Mouse (Mus musculus) liver, embryonic 16.5 days (tissue): ENCODE measurements around the gene Ecm2. TPM values are rescaled to one million over a fixed set of nuclear protein-coding genes. Genes with fewer than 3 reads are reported as not detected.

Experiments
- ATAC-seq: fragments of 200-750 bp; cut with Nextera tagmentation; 2 replicates; pipeline ENCODE4 v1.8.0; 2017; ENCODE audit warnings: low read depth, mild to moderate bottlenecking, moderate number of reproducible peaks, moderate library complexity
- H3K27ac ChIP-seq: fragments of 300-500 bp; sonication (generic); 2 replicates; pipeline ENCODE4 v1.5.1; 2014; ENCODE audit warnings: mild to moderate bottlenecking, low read length
- H3K27me3 ChIP-seq: fragments of 300-500 bp; sonication (generic); 2 replicates; pipeline ENCODE4 v1.6.1; 2014; ENCODE audit warnings: low read depth, low read length, mixed read lengths; ENCODE audit not compliant: control insufficient read depth, insufficient read depth
- H3K36me3 ChIP-seq: fragments of 300-500 bp; sonication (generic); 2 replicates; pipeline ENCODE4 v1.6.1; 2014; ENCODE audit warnings: mild to moderate bottlenecking; ENCODE audit not compliant: control insufficient read depth, insufficient read depth
- H3K4me1 ChIP-seq: fragments of 300-500 bp; sonication (generic); 2 replicates; pipeline ENCODE4 v1.6.1; 2014; ENCODE audit warnings: low read depth, low read length, mixed read lengths; ENCODE audit not compliant: control insufficient read depth
- H3K4me2 ChIP-seq: fragments of 300-500 bp; sonication (generic); 2 replicates; pipeline ENCODE4 v1.6.1; 2014; ENCODE audit warnings: low read depth, low read length, mixed read lengths
- H3K4me3 ChIP-seq: fragments of 300-500 bp; sonication (generic); 2 replicates; pipeline ENCODE4 v1.5.1; 2014; ENCODE audit warnings: low read depth, mild to moderate bottlenecking, low read length
- H3K9ac ChIP-seq: fragments of 300-500 bp; sonication (generic); 2 replicates; pipeline ENCODE4 v1.6.1; 2014; ENCODE audit warnings: low read depth, low read length
- H3K9me3 ChIP-seq: fragments of 300-500 bp; sonication (generic); replicated peaks from 2 replicates; pipeline ENCODE4 v1.6.1; 2016; ENCODE audit warnings: low read length; ENCODE audit not compliant: control insufficient read depth
- WGBS: fragments of 180-500 bp; shearing (Covaris S2); extraction: QIAGEN DNeasy Blood & Tissue Kit; methylation state at CpG from one replicate; pipeline ENCODE4 v1.1.7; 2014; ENCODE audit not compliant: insufficient replicate concordance; 5-methylcytosine and 5-hydroxymethylcytosine counted together
- polyA plus RNA-seq: library from polyadenylated mRNA; unstranded; fragments of >200 nt; fragmentation: Nextera tagmentation; extraction: Ambion mirVana; gene quantifications from 2 replicates; pipeline ENCODE4 v1.2.1, GENCODE M21; 2015

Ecm2 gene
- polyA plus RNA-seq, 1 experiment from 2014 or later = 0.38 TPM

DNA sequence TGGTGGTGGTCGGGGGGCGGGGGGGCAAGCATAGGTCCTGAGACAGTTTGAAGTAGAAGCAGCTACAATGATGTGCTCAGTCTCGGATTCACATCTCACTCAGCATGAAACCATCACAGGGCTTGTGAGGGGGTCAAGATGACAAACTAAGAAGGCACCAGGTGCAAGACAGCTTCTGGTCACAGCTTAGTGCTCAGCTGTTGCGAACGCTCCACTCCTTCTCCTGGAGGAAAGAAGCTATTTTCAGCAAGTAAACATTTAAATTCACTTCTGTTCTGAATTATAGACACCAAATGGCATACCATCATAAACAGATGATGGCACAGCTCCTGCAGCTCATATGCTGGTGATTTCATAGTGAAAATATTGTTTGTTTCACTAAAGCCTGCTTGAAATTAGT lies 19.2 kb upstream of the Ecm2 start:
- no peak overlapping the region for H3K4me2 ChIP-seq
- H3K27me3 ChIP-seq = no peaks in the 10 kb centered on the region
- no peak overlapping the region for H3K27ac ChIP-seq
- no peak for ATAC-seq
- no peaks in the 10 kb centered on the region for H3K4me1 ChIP-seq
- no peaks in the 10 kb centered on the region for H3K36me3 ChIP-seq
- no peaks in the 10 kb centered on the region for H3K9me3 ChIP-seq
- no peak overlapping the region for H3K4me3 ChIP-seq
- 79% methylated on average over 5 of the region's 5 CpGs for WGBS
- H3K9ac ChIP-seq = no peak overlapping the region

DNA sequence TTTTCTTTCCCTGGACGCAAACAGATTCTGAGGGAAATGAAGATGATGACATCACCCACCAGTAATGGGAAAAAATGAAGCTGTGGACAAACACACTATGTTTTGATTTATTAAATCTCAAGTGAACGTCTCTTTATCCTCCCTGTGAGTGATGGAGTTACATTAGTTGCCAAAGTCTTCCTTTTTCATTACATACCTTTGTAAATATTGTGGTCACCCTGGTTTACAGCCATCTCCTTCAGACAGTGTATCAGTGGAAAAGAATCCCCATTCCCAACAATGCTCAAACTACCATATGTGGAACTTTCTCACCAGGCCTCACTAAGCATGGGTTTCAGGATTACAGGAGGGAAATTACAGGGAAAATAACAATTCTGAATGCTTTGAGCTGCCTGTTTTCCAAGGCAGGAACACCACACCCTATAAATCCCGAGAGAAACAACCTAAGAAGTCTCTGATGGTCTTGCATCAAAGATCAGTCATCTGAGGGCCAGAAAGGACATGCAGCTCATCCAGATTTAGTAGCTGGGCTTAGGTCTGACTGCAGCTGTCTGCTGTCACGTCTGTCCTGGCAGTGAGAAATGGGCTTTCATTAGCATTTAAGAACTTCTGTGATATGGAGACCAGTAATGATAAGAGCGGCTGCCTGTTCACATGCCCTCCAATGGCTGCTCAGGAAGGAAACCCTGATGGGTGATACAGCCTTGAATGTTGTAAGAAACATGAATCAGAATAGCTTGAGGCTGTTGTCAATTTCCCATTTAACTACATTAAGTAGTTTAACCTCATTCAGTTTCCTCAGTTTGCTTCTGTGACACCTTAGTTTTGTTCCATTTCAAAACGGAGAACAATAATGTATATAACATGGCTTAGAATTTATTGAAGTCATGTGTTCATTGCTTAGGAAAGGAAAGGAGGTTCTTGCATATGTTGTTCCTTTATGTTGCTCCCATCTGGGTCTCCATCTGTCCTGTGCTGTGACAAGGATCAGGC lies 11.9 kb upstream of the Ecm2 start, which contains the start of gene Tes3-ps:
TSS of gene Tes3-ps (plus strand) at position 943 of the 993 bp plus-strand sequence.
- WGBS = 54% methylated on average over 6 of the region's 6 CpGs
- no peak within 1 kb of the TSS for H3K9ac ChIP-seq

GRCm38 (mm10) chr13:49505776-49506175 lies 1.2 kb downstream of the Ecm2 start:
- no peaks in the 10 kb centered on the region for H3K36me3 ChIP-seq
- H3K9me3 ChIP-seq = no peaks in the 10 kb centered on the region
- H3K4me3 ChIP-seq = no peak overlapping the region
- whole genome bisulfite sequencing = 81% methylated on average over 4 of the region's 4 CpGs
- H3K4me1 ChIP-seq = no peaks in the 10 kb centered on the region
- no peaks in the 10 kb centered on the region for H3K27me3 ChIP-seq
- no peak overlapping the region for H3K4me2 ChIP-seq
- no peak overlapping the region for H3K27ac ChIP-seq
- H3K9ac ChIP-seq = no peak overlapping the region
- ATAC-seq = no peak

More for the DNA sequence above, 11.9 kb upstream of the Ecm2 start, which contains the start of gene Tes3-ps:
- H3K9me3 ChIP-seq = no peaks in the 10 kb centered on the region
- H3K27ac ChIP-seq = no peak within 1 kb of the TSS
- no peaks in the 10 kb centered on the region for H3K36me3 ChIP-seq
- no peak within 1 kb of the TSS for H3K4me2 ChIP-seq
- no peak within 1 kb of the TSS for H3K4me3 ChIP-seq
- ATAC-seq = no peak
- H3K4me1 ChIP-seq = no peaks in the 10 kb centered on the region
- no peaks in the 10 kb centered on the region for H3K27me3 ChIP-seq

GRCm38 (mm10) chr13:49507176-49507575 lies 2.6 kb downstream of the Ecm2 start:
- no peaks in the 10 kb centered on the region for H3K9me3 ChIP-seq
- no peaks in the 10 kb centered on the region for H3K36me3 ChIP-seq
- H3K9ac ChIP-seq = no peak overlapping the region
- H3K4me2 ChIP-seq = no peak overlapping the region
- H3K4me1 ChIP-seq = no peaks in the 10 kb centered on the region
- ATAC-seq = no peak
- H3K27ac ChIP-seq = no peak overlapping the region
- no peaks in the 10 kb centered on the region for H3K27me3 ChIP-seq
- H3K4me3 ChIP-seq = no peak overlapping the region
- 70% methylated on average over 3 of the region's 3 CpGs for WGBS

DNA sequence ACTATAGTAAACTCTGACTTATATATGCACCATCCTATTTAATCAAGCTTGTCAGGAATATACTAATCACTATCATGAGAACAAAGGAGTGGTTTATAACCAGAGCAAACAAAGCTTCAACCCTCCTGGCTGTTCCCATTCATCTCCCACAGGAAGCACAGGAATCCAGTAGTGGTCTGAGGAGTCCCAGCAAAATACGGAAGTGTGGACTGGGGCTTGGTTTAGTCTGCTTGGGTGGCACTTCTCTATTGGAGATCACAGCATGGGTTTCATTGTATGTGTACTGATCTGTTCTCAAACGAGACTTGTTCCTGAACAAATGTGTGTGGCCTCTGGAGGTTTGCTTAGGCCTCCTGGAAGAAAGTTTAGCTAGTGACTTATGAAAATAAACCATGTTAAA lies 14.2 kb downstream of the Ecm2 start:
- no peaks in the 10 kb centered on the region for H3K27me3 ChIP-seq
- H3K4me2 ChIP-seq = no peak overlapping the region
- no peak for ATAC-seq
- H3K9me3 ChIP-seq = no peaks in the 10 kb centered on the region
- H3K9ac ChIP-seq = no peak overlapping the region
- no peak overlapping the region for H3K27ac ChIP-seq
- H3K4me3 ChIP-seq = no peak overlapping the region
- H3K4me1 ChIP-seq = no peaks in the 10 kb centered on the region
- no peaks in the 10 kb centered on the region for H3K36me3 ChIP-seq
- WGBS = 24% methylated on average over 2 of the region's 2 CpGs

DNA sequence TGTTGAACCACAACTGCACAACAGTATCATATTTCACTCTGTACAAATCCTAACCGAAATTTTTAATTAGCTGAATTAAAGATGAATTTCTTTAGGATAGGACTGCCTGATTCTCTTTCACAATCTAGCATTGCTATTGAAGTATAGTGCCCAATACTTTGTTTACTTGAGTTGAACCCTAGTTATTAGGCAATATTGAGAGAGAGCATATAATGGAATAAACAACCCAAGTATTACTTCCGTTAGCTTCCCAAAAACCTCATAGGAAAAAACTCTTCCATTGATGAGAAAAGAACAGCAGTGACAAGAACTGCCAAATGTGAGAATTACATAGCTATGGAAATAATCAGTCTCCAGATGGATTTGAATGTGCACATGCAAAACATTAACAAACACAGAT lies 21.6 kb downstream of the Ecm2 start:
- Histone ChIP-seq H3K27ac (no peak overlapping the region), H3K27me3 (no peaks in the 10 kb centered on the region), H3K36me3 (no peaks in the 10 kb centered on the region), H3K4me2 (no peak overlapping the region), H3K4me1 (no peaks in the 10 kb centered on the region), H3K9me3 (no peaks in the 10 kb centered on the region), H3K9ac (no peak overlapping the region), H3K4me3 (no peak overlapping the region)
- ATAC-seq = no peak
- 75% methylated on average over 2 of the region's 2 CpGs for WGBS

DNA sequence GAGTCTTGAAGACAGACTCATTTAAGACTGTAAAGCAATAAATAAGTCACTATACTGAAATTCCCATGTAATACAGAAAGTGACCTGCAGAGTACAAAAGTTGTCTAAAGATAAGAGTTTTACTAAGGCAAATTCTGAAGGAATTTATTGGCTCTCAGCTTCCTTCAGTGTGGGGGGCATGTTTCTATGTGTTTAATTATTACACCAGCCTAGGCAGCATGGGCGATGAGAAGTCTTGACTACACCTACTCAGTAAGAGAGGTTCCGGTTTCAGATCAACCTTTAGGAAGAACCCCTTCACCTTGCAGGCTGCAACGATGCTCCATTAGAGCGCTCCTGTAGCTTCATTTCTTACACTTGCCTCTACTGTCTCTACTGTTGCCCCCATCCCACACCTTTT lies 26.0 kb downstream of the Ecm2 start:
- Histone ChIP-seq H3K4me3 (no peak overlapping the region), H3K27ac (no peak overlapping the region), H3K4me2 (no peak overlapping the region), H3K9me3 (no peaks in the 10 kb centered on the region), H3K27me3 (no peaks in the 10 kb centered on the region), H3K4me1 (no peaks in the 10 kb centered on the region), H3K9ac (no peak overlapping the region), H3K36me3 (no peaks in the 10 kb centered on the region)
- WGBS = 89% methylated on average over 4 of the region's 4 CpGs
- no peak for ATAC-seq

- Histone ChIP-seq H3K9ac (no peak overlapping the region), H3K4me3 (no peak overlapping the region), H3K27me3 (no peaks in the 10 kb centered on the region), H3K27ac (no peak overlapping the region), H3K4me2 (no peak overlapping the region), H3K9me3 (no peaks in the 10 kb centered on the region), H3K36me3 (no peaks in the 10 kb centered on the region), H3K4me1 (no peaks in the 10 kb centered on the region)
- WGBS = 68% methylated on average over 1 of the region's 1 CpGs
- no peak for ATAC-seq
Observed at GRCm38 (mm10) chr13:49536946-49537345, 32.3 kb downstream of the Ecm2 start.

DNA sequence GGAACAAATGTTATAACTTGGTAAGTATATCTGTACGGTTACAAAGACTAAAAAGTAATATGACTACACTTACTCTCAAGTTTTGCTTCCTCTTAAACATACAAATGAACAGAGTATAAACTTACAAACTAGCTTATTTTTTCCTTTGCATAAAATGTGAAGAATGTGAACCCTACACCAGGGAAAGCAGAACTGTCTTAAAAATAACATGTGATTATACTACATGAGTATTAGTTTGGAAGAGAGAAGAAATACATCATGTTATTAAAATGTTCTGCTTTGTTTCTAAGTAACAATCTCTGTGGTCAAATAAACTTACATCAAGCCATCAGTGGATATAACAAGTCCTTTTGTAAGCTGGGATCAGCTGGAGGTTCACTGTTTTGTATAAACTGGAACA lies 34.1 kb downstream of the Ecm2 start:
- no peak overlapping the region for H3K27ac ChIP-seq

More for the DNA sequence above, 34.1 kb downstream of the Ecm2 start:
- no peaks in the 10 kb centered on the region for H3K27me3 ChIP-seq
- ATAC-seq = no peak
- H3K4me2 ChIP-seq = no peak overlapping the region
- WGBS = 69% methylated on average over 1 of the region's 1 CpGs
- H3K36me3 ChIP-seq = no peaks in the 10 kb centered on the region
- no peak overlapping the region for H3K9ac ChIP-seq
- H3K4me3 ChIP-seq = no peak overlapping the region
- no peaks in the 10 kb centered on the region for H3K9me3 ChIP-seq
- H3K4me1 ChIP-seq = no peaks in the 10 kb centered on the region
